Mouse (Mus musculus): ENCODE measurements around the gene Fkbp3.

The Fkbp3 gene

GRCm38 (mm10) chr12:65035839-65036189 is 38.0 kb downstream of the Fkbp3 start:
- no peak for DNase-seq (ENCODE audit: low spot score)

DNA sequence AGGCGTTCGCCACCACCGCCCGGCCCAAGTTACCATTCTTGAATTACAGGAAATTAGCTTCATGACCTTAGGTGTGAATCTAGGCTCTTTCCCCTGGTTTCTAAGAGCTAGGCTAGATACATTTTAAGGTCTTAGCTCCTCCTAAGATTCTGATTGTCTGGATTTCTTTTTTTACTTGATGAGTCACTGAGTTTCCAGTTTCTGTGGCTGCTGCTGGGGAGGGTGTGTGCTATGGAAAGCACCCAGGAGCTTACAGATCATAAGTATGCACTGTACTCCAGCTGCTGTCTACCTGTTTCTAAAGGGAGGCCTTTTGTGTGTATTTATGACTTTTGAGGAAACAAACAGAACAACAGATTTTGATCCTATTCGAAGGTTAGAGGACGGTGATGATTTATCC is 51.0 kb downstream of the Fkbp3 start:
- DNase-seq (ENCODE audit: low spot score): no peak

All from ovary, postnatal 10 days (tissue).